Mouse (Mus musculus) hindbrain, embryonic 14.5 days (tissue): ENCODE data around the gene D630003M21Rik. TPM values are rescaled to one million over a fixed set of nuclear protein-coding genes. Genes with fewer than 3 reads are reported as not detected.

Experiments
- ATAC-seq: fragments of 200-750 bp; cut with Nextera tagmentation; 2 replicates; pipeline ENCODE4 v1.8.0; 2017; ENCODE audit warnings: moderate number of reproducible peaks, mild to moderate bottlenecking, moderate TSS enrichment, moderate library complexity; ENCODE audit not compliant: low FRiP score
- DNase-seq: peaks from one replicate; pipeline ENCODE4 v3.0.0-alpha.2; 2015; ENCODE audit warnings: low spot score
- H3K27ac ChIP-seq: fragments of 300-500 bp; sonication (generic); 2 replicates; pipeline ENCODE4 v1.5.1; 2014; ENCODE audit warnings: mild to moderate bottlenecking, moderate library complexity
- H3K27me3 ChIP-seq: fragments of 300-500 bp; sonication (generic); 2 replicates; pipeline ENCODE4 v1.6.1; 2014; ENCODE audit warnings: mild to moderate bottlenecking, low read length, mixed read lengths; ENCODE audit not compliant: control insufficient read depth, insufficient read depth
- H3K36me3 ChIP-seq: fragments of 300-500 bp; sonication (generic); replicated peaks from 2 replicates; pipeline ENCODE4 v1.6.1; 2014; ENCODE audit not compliant: control insufficient read depth, insufficient read depth
- H3K4me1 ChIP-seq: fragments of 300-500 bp; sonication (generic); replicated peaks from 2 replicates; pipeline ENCODE4 v1.6.1; 2014; ENCODE audit warnings: antibody characterized with exemption, low read length, mixed read lengths; ENCODE audit not compliant: control insufficient read depth, insufficient read depth
- H3K4me2 ChIP-seq: fragments of 300-500 bp; sonication (generic); replicated peaks from 2 replicates; pipeline ENCODE4 v1.6.1; 2014; ENCODE audit warnings: mild to moderate bottlenecking, moderate library complexity
- H3K4me3 ChIP-seq: fragments of 300-500 bp; sonication (generic); replicated peaks from 2 replicates; pipeline ENCODE4 v1.5.1; 2014; ENCODE audit warnings: mild to moderate bottlenecking, low read length
- H3K9ac ChIP-seq: fragments of 300-500 bp; sonication (generic); 2 replicates; pipeline ENCODE4 v1.6.1; 2014
- H3K9me3 ChIP-seq: fragments of 300-500 bp; sonication (generic); 2 replicates; pipeline ENCODE4 v1.6.1; 2016; ENCODE audit warnings: low read length; ENCODE audit not compliant: control insufficient read depth
- WGBS: fragments of 180-500 bp; shearing (Covaris S2); extraction: QIAGEN DNeasy Blood & Tissue Kit; methylation state at CpG from one replicate; pipeline ENCODE4 v1.1.7; 2014; 5-methylcytosine and 5-hydroxymethylcytosine counted together
- polyA plus RNA-seq: library from polyadenylated mRNA; unstranded; fragments of >200 nt; fragmentation: Nextera tagmentation; extraction: Ambion mirVana; gene quantifications from 2 replicates; pipeline ENCODE4 v1.2.1, GENCODE M21; 2014

Gene D630003M21Rik
- polyA plus RNA-seq, 1 experiment from 2014 or later: 1.6 TPM

DNA sequence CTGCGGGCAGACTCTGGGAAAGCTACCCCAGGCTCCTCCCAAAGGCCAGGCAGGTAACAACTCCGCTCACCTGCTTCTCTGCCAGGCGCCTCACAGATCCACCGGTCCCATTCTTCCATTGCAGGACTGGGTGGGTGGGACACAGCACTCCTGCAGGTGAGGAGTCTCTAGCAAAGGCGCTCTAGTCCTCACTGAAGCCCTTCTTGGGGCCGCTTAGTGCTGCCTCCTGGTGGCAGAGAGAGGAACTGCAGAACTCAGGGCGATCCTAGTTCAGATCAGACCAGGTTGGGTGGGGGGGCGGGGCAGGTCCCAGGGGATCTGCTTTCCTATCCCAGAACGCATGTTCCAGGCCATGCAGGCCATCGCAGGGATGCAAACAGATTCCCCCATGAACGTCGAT lies 29.8 kb upstream of the D630003M21Rik start:
- 12% methylated on average over 12 of the region's 12 CpGs for WGBS
- Histone ChIP-seq H3K4me2 (no peak overlapping the region), H3K9ac (no peak overlapping the region), H3K4me1 (no peaks in the 10 kb centered on the region), H3K4me3 (no peak overlapping the region), H3K36me3 (no peaks in the 10 kb centered on the region), H3K9me3 (no peaks in the 10 kb centered on the region), H3K27me3 (no peaks in the 10 kb centered on the region), H3K27ac (no peak overlapping the region)
- DNase-seq: peak; percentile 76
- ATAC-seq: no peak

DNA sequence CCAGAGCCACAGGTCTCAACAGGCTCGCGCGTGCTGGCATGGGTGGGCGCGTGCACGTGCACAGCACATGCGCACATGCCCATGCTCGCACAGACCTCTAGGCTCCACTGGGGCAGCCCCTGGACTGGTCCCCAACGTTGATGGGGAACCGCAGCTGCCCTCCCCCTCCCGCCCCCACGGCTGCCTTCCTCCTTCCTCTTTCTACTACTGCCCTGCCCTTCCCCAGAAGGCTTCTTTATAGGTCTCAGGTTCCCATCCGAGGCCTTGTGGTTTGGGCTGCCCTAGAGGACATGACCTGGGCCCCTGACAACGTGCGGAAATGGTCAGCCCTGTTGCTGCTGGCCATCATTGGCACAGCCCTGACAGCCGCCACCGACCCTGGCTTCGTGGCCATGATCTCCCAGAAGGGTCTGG lies 29.0 kb upstream of the D630003M21Rik start, which contains the start of gene Bpi:
Gene Bpi, plus strand, starts transcription at position 90 of the 414 bp plus-strand sequence.
- H3K27me3 ChIP-seq: no peaks in the 10 kb centered on the region
- no peaks in the 10 kb centered on the region for H3K36me3 ChIP-seq
- DNase-seq (no peak), ATAC-seq (no peak)
- 61% methylated on average over 18 of the region's 18 CpGs for WGBS
- H3K4me2 ChIP-seq: no peak within 1 kb of the TSS
- no peaks in the 10 kb centered on the region for H3K9me3 ChIP-seq
- H3K9ac ChIP-seq: no peak within 1 kb of the TSS
- no peak within 1 kb of the TSS for H3K4me3 ChIP-seq
- no peaks in the 10 kb centered on the region for H3K4me1 ChIP-seq
- H3K27ac ChIP-seq: no peak within 1 kb of the TSS

GRCm38 (mm10) chr2:158256894-158257293 lies 27.9 kb upstream of the D630003M21Rik start:
- H3K9ac ChIP-seq: no peak overlapping the region
- no peaks in the 10 kb centered on the region for H3K4me1 ChIP-seq
- no peak overlapping the region for H3K4me2 ChIP-seq
- H3K36me3 ChIP-seq: no peaks in the 10 kb centered on the region
- no peaks in the 10 kb centered on the region for H3K27me3 ChIP-seq
- DNase-seq (no peak), ATAC-seq (no peak)
- WGBS: 10% methylated on average over 5 of the region's 5 CpGs
- no peaks in the 10 kb centered on the region for H3K9me3 ChIP-seq
- no peak overlapping the region for H3K27ac ChIP-seq
- H3K4me3 ChIP-seq: no peak overlapping the region

- H3K4me2 ChIP-seq: no peak overlapping the region
- no peak overlapping the region for H3K27ac ChIP-seq
- no peak overlapping the region for H3K9ac ChIP-seq
- no peak overlapping the region for H3K4me3 ChIP-seq
- H3K4me1 ChIP-seq: no peaks in the 10 kb centered on the region
- 78% methylated on average over 5 of the region's 5 CpGs for WGBS
- no peaks in the 10 kb centered on the region for H3K27me3 ChIP-seq
- ATAC-seq (no peak), DNase-seq (no peak)
- H3K36me3 ChIP-seq: no peaks in the 10 kb centered on the region
- H3K9me3 ChIP-seq: no peaks in the 10 kb centered on the region
Observed at GRCm38 (mm10) chr2:158253806-158254205, 24.8 kb upstream of the D630003M21Rik start.

DNA sequence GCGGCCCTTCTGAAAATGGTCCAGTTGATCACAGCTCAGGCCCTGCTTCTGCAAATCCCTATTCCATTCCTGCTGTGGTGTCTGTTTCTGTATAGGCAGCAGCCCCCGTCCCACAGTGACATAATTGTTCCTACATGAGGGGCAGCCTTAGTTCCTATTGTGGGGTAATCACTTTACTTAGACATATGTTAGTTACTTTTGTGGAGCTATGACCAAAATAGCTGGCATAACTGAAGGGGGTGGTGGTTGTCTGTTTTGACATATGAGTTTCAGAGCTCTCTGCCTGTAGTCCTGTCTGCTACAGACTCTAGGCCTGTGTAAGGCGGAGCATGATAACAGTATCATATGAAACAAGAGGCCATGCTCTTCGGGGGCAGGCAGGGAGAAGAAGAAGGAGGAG lies 21.5 kb upstream of the D630003M21Rik start:
- H3K27me3 ChIP-seq: no peaks in the 10 kb centered on the region
- H3K9ac ChIP-seq: no peak overlapping the region
- DNase-seq (no peak), ATAC-seq (no peak)
- no peak overlapping the region for H3K4me3 ChIP-seq
- H3K4me1 ChIP-seq: no peaks in the 10 kb centered on the region
- H3K27ac ChIP-seq: no peak overlapping the region
- H3K9me3 ChIP-seq: no peaks in the 10 kb centered on the region
- WGBS: 84% methylated on average over 4 of the region's 4 CpGs
- no peak overlapping the region for H3K4me2 ChIP-seq
- no peaks in the 10 kb centered on the region for H3K36me3 ChIP-seq

- no peak for DNase-seq
- H3K4me3 ChIP-seq: no peak overlapping the region
- no peak for ATAC-seq
- H3K27me3 ChIP-seq: no peaks in the 10 kb centered on the region
- H3K4me1 ChIP-seq: no peaks in the 10 kb centered on the region
- H3K9ac ChIP-seq: no peak overlapping the region
- no peak overlapping the region for H3K4me2 ChIP-seq
- WGBS: 77% methylated on average over 7 of the region's 7 CpGs
- no peak overlapping the region for H3K27ac ChIP-seq
- no peaks in the 10 kb centered on the region for H3K9me3 ChIP-seq
- H3K36me3 ChIP-seq: no peaks in the 10 kb centered on the region
Observed at GRCm38 (mm10) chr2:158248318-158248717, 19.3 kb upstream of the D630003M21Rik start.

GRCm38 (mm10) chr2:158247852-158248251 lies 18.8 kb upstream of the D630003M21Rik start:
- no peaks in the 10 kb centered on the region for H3K4me1 ChIP-seq
- WGBS: 84% methylated on average over 6 of the region's 6 CpGs
- DNase-seq: no peak
- no peak overlapping the region for H3K4me3 ChIP-seq
- no peak overlapping the region for H3K27ac ChIP-seq
- no peak overlapping the region for H3K4me2 ChIP-seq
- ATAC-seq: no peak
- no peak overlapping the region for H3K9ac ChIP-seq
- H3K27me3 ChIP-seq: no peaks in the 10 kb centered on the region
- no peaks in the 10 kb centered on the region for H3K9me3 ChIP-seq
- H3K36me3 ChIP-seq: no peaks in the 10 kb centered on the region

GRCm38 (mm10) chr2:158245072-158245817 lies 16.2 kb upstream of the D630003M21Rik start:
- ATAC-seq (no peak), DNase-seq (no peak)
- H3K4me1 ChIP-seq: no peaks in the 10 kb centered on the region
- H3K9ac ChIP-seq: no peak overlapping the region
- H3K27me3 ChIP-seq: no peaks in the 10 kb centered on the region
- H3K27ac ChIP-seq: no peak overlapping the region
- H3K4me3 ChIP-seq: no peak overlapping the region
- no peak overlapping the region for H3K4me2 ChIP-seq
- WGBS: 61% methylated on average over 4 of the region's 4 CpGs
- H3K9me3 ChIP-seq: no peaks in the 10 kb centered on the region
- H3K36me3 ChIP-seq: no peaks in the 10 kb centered on the region

DNA sequence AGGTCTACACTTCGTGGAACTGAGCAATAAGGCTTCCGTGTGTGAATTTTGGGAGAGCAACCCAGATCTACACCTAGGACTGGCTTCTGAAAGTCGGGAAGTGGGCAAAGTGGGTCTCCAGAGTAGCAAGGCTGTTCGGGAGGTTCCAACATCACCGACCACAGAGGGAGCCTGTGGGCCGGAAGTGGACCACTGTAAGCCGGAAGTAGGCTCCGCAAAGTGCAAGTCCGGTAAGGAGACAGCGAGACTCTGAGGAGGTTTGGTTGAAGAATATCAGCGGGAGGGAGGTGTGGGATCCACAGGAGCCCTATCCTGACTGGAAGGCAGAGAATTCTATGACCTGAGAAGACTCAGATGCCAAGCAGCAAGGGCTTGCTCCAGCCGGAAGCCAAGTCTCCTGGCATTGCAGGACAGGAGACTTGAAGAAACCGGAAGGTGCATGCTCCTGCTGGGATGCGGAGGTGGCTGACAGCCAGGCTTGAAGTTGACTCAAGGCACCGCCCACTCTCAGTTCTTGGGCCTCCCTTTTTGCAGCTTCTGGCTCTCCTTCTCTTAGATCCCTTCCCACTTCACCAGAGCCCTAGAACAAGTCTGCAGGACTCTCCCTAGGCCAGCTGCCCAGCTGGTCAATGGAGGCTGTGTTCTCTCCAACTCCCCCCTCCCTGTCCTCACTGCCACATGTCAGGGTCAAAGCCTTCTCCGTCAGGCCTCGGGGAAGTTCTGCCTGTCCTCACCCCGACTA lies 14.3 kb upstream of the D630003M21Rik start:
- ATAC-seq (no peak), DNase-seq (no peak)
- Histone ChIP-seq H3K9ac (no peak overlapping the region), H3K27ac (no peak overlapping the region; the same call in 1 of the 2 replicates), H3K4me3 (no peak overlapping the region), H3K4me1 (no peaks in the 10 kb centered on the region), H3K36me3 (no peaks in the 10 kb centered on the region), H3K9me3 (no peaks in the 10 kb centered on the region), H3K4me2 (no peak overlapping the region), H3K27me3 (no peaks in the 10 kb centered on the region)
- 82% methylated on average over 18 of the region's 18 CpGs for WGBS
